Mouse (Mus musculus): ENCODE results near the gene Mon2. TPM values are rescaled to one million over a fixed set of nuclear protein-coding genes. Genes with fewer than 3 reads are reported as not detected.

Mon2 gene
- polyA plus RNA-seq (2014; fragmentation: Illumina TruSeq; extraction: RNeasy Lipid Tissue Mini Kit (QIAGEN cat#74804)), result 69.3 TPM

DNA sequence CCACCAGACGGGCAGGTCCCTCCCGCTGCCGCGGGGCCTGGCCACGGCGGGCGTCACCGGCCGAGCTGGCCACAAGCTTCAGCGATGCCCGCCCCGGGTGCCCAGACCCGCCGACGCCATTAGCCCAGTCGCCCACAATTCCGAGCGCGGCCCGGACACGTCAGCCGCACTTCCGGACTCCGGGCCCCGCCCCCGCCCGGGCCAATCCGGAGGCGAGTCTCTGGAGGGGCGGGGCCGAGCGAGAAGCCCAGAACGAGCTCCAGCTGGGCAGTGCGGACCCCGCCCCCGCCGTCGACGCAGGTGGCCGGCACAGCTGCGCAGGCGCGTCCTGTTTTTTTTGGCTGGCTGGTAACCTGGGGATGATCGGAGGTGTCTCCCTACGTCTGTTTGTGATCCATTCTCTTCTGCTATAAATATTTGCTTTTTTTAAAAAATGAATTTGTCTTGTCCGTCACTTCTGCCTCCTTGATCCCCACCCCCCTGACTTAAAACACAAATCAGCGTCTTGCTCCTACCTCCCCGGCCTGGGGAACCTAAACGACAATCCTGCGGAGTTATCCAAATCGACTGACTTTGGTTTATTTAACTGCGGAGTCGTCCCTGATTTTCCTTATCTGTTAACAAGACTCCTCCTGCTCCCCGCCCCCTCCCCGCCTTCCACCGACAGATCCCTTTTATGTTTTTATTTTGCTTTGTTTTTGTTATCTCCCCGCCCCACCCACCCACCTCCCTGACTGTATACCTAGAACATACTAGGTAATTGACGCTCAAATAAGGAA lies at the start of gene Mon2:
Gene Mon2, minus strand, starts transcription at position 261 of the 779 bp plus-strand sequence.

Other genes starting within 250 kb of the Mon2 start
- 88.9 TPM for gene Usp15, start 120.5 kb upstream of the Mon2 start, polyA plus RNA-seq (2014; fragmentation: Illumina TruSeq; extraction: RNeasy Lipid Tissue Mini Kit (QIAGEN cat#74804))
- 1.5 TPM for gene Fam19a2, start 187.5 kb upstream of the Mon2 start, polyA plus RNA-seq (2014; fragmentation: Illumina TruSeq; extraction: RNeasy Lipid Tissue Mini Kit (QIAGEN cat#74804))